Mouse (Mus musculus) left cerebral cortex, adult 2 months (tissue): Measurements from ENCODE around the gene Gcm2. TPM values are rescaled to one million over a fixed set of nuclear protein-coding genes. Genes with fewer than 3 reads are reported as not detected.
A peak's percentile ranks its signal among the peaks of the same experiment; 100 is the strongest.

ENCODE experiments used
- DNase-seq, 2 experiments: peaks; one replicate each; pipeline ENCODE4 v3.0.0; 2021 to 2022; ENCODE audit warnings: low spot score in 2 of 2, mixed read lengths in 1 of 2; ENCODE audit errors: extremely low spot score in 1 of 2
- H3K27ac ChIP-seq: fragments of 200-600 bp; 2 replicates; pipeline ENCODE4 v1.8.1; 2022
- H3K4me3 ChIP-seq: fragments of 200-600 bp; 2 replicates; pipeline ENCODE4 v1.8.1; 2022
- CTCF ChIP-seq: fragments of 200-600 bp; IDR thresholded peaks from 2 replicates; pipeline ENCODE4 v1.8.1; 2022; ENCODE audit warnings: antibody characterized with exemption, mild to moderate bottlenecking, moderate library complexity
- intact Hi-C: fragments of 180-260 bp; cut with DNase I; formaldehyde crosslinking; loops from one replicate; pipeline ENCODE4 v1.15.1; 2025
- total RNA-seq, 2 experiments: library from RNA; stranded (reverse); gene quantifications; 2 replicates each; pipeline ENCODE4 v1.2.3; 2021

The Gcm2 gene
- total RNA-seq, 2 experiments from 2014 or later = not detected

DNA sequence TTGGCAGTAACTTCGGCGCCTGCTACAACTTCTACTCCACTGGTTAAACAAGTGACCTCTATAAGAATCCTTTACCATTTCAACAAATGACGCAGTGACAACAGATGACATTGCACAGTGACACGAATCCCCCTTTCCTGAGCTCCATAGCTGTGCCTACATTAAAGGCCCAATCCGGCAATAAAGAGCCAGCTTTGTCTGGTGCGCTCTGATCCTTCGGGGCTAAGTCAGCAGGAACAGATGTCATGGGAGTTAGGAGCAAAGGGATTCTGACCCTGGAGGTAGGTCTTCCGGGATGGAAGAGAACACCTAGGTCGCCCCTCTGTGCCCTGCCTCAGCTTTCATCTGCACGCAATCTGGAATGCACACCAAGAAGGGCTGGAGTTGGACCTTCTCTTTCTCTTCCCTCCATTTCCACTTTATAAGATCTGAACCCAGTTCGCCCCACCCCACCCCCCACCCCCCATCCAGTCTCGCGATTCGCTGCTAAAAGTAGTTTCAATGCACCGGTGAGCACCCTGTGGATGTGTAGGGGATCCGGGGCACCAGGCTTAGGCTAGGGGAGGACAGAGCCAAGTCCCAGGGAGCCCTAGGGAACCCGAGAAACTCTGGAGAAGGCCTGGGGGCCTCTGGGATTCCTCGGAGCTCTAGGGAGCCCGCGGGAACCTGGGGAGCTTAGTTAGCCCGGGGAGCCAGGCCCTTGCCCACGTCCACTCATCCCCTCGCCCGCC is 32.0 kb downstream of the Gcm2 start:
- intact Hi-C loops = no loop called here
- no peak overlapping the region for H3K27ac ChIP-seq

DNA sequence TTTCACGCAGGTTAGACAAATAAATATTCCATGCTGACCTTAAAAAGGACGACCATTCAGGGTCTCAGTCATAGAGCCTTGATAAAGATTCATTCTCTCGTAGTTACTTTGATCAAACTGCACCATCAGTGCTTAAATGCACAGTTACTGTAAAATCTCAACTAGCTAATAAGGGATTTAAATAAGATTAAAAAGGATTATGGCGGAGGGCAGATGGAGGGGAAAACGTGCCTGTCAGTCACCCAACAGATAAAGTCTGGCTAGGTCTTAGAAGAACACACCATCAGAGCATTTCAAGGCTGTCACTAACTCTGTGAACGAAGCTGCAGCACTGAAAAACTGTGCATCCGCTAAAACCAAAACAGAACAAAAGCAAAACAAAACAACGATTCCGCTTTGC is 32.9 kb downstream of the Gcm2 start:
- intact Hi-C loops = no loop called here
- DNase-seq = no peak
- no peak for TF ChIP-seq CTCF
- H3K27ac ChIP-seq = no peak overlapping the region
- H3K4me3 ChIP-seq = no peak overlapping the region

More for the DNA sequence above, 32.0 kb downstream of the Gcm2 start:
- H3K4me3 ChIP-seq = peak overlapping the region; percentile 50
- no peak for DNase-seq
- no peak for TF ChIP-seq CTCF

- Histone ChIP-seq H3K4me3 (no peak overlapping the region), H3K27ac (no peak overlapping the region)
- no peak for TF ChIP-seq CTCF
- intact Hi-C loops = no loop called here
- no peak for DNase-seq
These were observed 37.0 kb downstream of the Gcm2 start for GRCm38 (mm10) chr13:41073819-41074218.

- no peak for TF ChIP-seq CTCF
- DNase-seq = no peak
- intact Hi-C loops = no loop called here
- Histone ChIP-seq H3K27ac (no peak overlapping the region), H3K4me3 (no peak overlapping the region)
These were observed 39.2 kb downstream of the Gcm2 start for GRCm38 (mm10) chr13:41071617-41072016.

- Histone ChIP-seq H3K4me3 (no peak overlapping the region), H3K27ac (no peak overlapping the region)
- no peak for TF ChIP-seq CTCF
- intact Hi-C loops = no loop called here
- DNase-seq = no peak
These were observed 43.2 kb downstream of the Gcm2 start for GRCm38 (mm10) chr13:41067618-41068017.

GRCm38 (mm10) chr13:41051965-41052364 is 58.9 kb downstream of the Gcm2 start:
- Histone ChIP-seq H3K4me3 (no peak overlapping the region), H3K27ac (no peak overlapping the region)
- intact Hi-C loops = no loop called here
- no peak for TF ChIP-seq CTCF
- no peak for DNase-seq

Other genes with a start within 250 kb of the Gcm2 start
- 10 to 100 TPM; 39.4 to 43.7 TPM for gene Pak1ip1, start 110.0 kb downstream of the Gcm2 start, total RNA-seq
- 10 to 100 TPM; 54.7 to 54.9 TPM for gene Tmem14c, start 94.7 kb downstream of the Gcm2 start, total RNA-seq
- 1 to 10 TPM; 3.1 to 3.9 TPM for gene Mak, start 31.3 kb downstream of the Gcm2 start, total RNA-seq
- not detected for gene Sycp2l, start 3.3 kb upstream of the Gcm2 start, total RNA-seq
- gene Elovl2, start 109.4 kb upstream of the Gcm2 start, total RNA-seq = 10 to 100 TPM; 16.0 to 16.7 TPM
- gene Smim13, start 138.8 kb upstream of the Gcm2 start, total RNA-seq = 100 to 1,000 TPM; 165 to 181 TPM
- gene Gm17364, start 162.9 kb upstream of the Gcm2 start, total RNA-seq = not detected